Mouse (Mus musculus) left cerebral cortex, adult 2 months (tissue): ENCODE results near the gene Anxa9. TPM values are rescaled to one million over a fixed set of nuclear protein-coding genes. Genes with fewer than 3 reads are reported as not detected.

Experiments
- DNase-seq, 2 experiments: peaks; one replicate each; pipeline ENCODE4 v3.0.0; 2021 to 2022; ENCODE audit warnings: low spot score in 2 of 2, mixed read lengths in 1 of 2; ENCODE audit errors: extremely low spot score in 1 of 2
- H3K27ac ChIP-seq: fragments of 200-600 bp; 2 replicates; pipeline ENCODE4 v1.8.1; 2022
- H3K4me3 ChIP-seq: fragments of 200-600 bp; 2 replicates; pipeline ENCODE4 v1.8.1; 2022
- CTCF ChIP-seq: fragments of 200-600 bp; IDR thresholded peaks from 2 replicates; pipeline ENCODE4 v1.8.1; 2022; ENCODE audit warnings: antibody characterized with exemption, mild to moderate bottlenecking, moderate library complexity
- intact Hi-C: fragments of 180-260 bp; cut with DNase I; formaldehyde crosslinking; loops from one replicate; pipeline ENCODE4 v1.15.1; 2025
- total RNA-seq, 2 experiments: library from RNA; stranded (reverse); gene quantifications; 2 replicates each; pipeline ENCODE4 v1.2.3; 2021

Anxa9 gene
- total RNA-seq, 2 experiments from 2014 or later: 0.61 to 1.00 TPM

GRCm38 (mm10) chr3:95281216-95282126 is 25.5 kb downstream of the Anxa9 start, which contains the start of the genes Mindy1 and Prune1:
Mindy1 (plus strand) TSS chr3:95281345.
Prune1 (minus strand) TSS chr3:95282076.
- H3K4me3 ChIP-seq: peak within 1 kb of the TSS; percentile 57
- TF ChIP-seq CTCF: peak; percentile 41
- DNase-seq: peak; percentile 98 to 99
- intact Hi-C loops: loop anchor here (1.0 to 5.0 kb wide), 5 partner anchors 31 to 153 kb away; partner anchors contain the start of genes Arnt, Gabpb2 and Tnfaip8l2
- H3K27ac ChIP-seq: peak within 1 kb of the TSS; percentile 97

- H3K4me3 ChIP-seq: peak overlapping the region; percentile 57
- intact Hi-C loops: loop anchor here (1.0 to 5.0 kb wide), 3 partner anchors 50 to 138 kb away; partner anchors contain the start of genes Gabpb2 and Tnfaip8l2
- H3K27ac ChIP-seq: peak overlapping the region; percentile 97
- peak in 1 of 2 experiments; percentile 26 for DNase-seq
- no peak for TF ChIP-seq CTCF
These were observed 26.2 kb downstream of the Anxa9 start for GRCm38 (mm10) chr3:95280747-95281146.

- DNase-seq: no peak
- no peak overlapping the region for H3K4me3 ChIP-seq
- intact Hi-C loops: no loop called here
- H3K27ac ChIP-seq: no peak overlapping the region
- TF ChIP-seq CTCF: no peak
These were observed 29.8 kb downstream of the Anxa9 start for GRCm38 (mm10) chr3:95277149-95277551.

GRCm38 (mm10) chr3:95276428-95276934 is 30.5 kb downstream of the Anxa9 start:
- no peak overlapping the region for H3K4me3 ChIP-seq
- intact Hi-C loops: no loop called here
- H3K27ac ChIP-seq: no peak overlapping the region
- DNase-seq: no peak
- no peak for TF ChIP-seq CTCF

- intact Hi-C loops: no loop called here
- TF ChIP-seq CTCF: no peak
- Histone ChIP-seq H3K27ac (no peak overlapping the region), H3K4me3 (no peak overlapping the region)
- DNase-seq: no peak
These were observed 31.8 kb downstream of the Anxa9 start for GRCm38 (mm10) chr3:95275161-95275560.

- no peak for DNase-seq
- Histone ChIP-seq H3K27ac (no peak overlapping the region), H3K4me3 (no peak overlapping the region)
- intact Hi-C loops: loop anchor here (5.0 kb wide), 1 partner anchor 953 kb away; no protein-coding TSS in a partner anchor
- TF ChIP-seq CTCF: no peak; the same call in 1 of the 2 replicates
These were observed 32.5 kb downstream of the Anxa9 start for GRCm38 (mm10) chr3:95274453-95274852.

- Histone ChIP-seq H3K27ac (no peak overlapping the region), H3K4me3 (no peak overlapping the region)
- intact Hi-C loops: loop anchor here (5.0 kb wide), 1 partner anchor 954 kb away; no protein-coding TSS in a partner anchor
- TF ChIP-seq CTCF: no peak
- DNase-seq: no peak
These were observed 33.5 kb downstream of the Anxa9 start for GRCm38 (mm10) chr3:95273471-95273870.

- H3K4me3 ChIP-seq: no peak overlapping the region
- TF ChIP-seq CTCF: no peak
These were observed 36.1 kb downstream of the Anxa9 start for GRCm38 (mm10) chr3:95270766-95271364.

GRCm38 (mm10) chr3:95269789-95270188 is 37.2 kb downstream of the Anxa9 start:
- intact Hi-C loops: loop anchor here (5.0 kb wide), 2 partner anchors 42 to 958 kb away; partner anchors contain the start of gene Cdc42se1
- DNase-seq: peak in 1 of 2 experiments; percentile 16
- no peak for TF ChIP-seq CTCF

More at GRCm38 (mm10) chr3:95270766-95271364, 36.1 kb downstream of the Anxa9 start:
- intact Hi-C loops: loop anchor here (5.0 kb wide), 1 partner anchor 956 kb away; no protein-coding TSS in a partner anchor
- no peak overlapping the region for H3K27ac ChIP-seq
- DNase-seq: no peak

GRCm38 (mm10) chr3:95267855-95268254 is 39.1 kb downstream of the Anxa9 start:
- DNase-seq: no peak
- intact Hi-C loops: loop anchor here (5.0 kb wide), 1 partner anchor 41 kb away; the partner anchor contains the start of gene Cdc42se1
- Histone ChIP-seq H3K27ac (no peak overlapping the region), H3K4me3 (no peak overlapping the region)
- no peak for TF ChIP-seq CTCF

More at GRCm38 (mm10) chr3:95269789-95270188, 37.2 kb downstream of the Anxa9 start:
- Histone ChIP-seq H3K4me3 (no peak overlapping the region), H3K27ac (no peak overlapping the region)

- no peak for DNase-seq
- intact Hi-C loops: loop anchor here (5.0 kb wide), 1 partner anchor 39 kb away; the partner anchor contains the start of gene Cdc42se1
- Histone ChIP-seq H3K4me3 (no peak overlapping the region), H3K27ac (no peak overlapping the region)
- TF ChIP-seq CTCF: no peak
These were observed 40.9 kb downstream of the Anxa9 start for GRCm38 (mm10) chr3:95266052-95266451.
